Mouse (Mus musculus) liver, embryonic 11.5 days (tissue): ENCODE data around the gene Cfd. TPM values are rescaled to one million over a fixed set of nuclear protein-coding genes. Genes with fewer than 3 reads are reported as not detected.
A peak's percentile ranks its signal among the peaks of the same experiment; 100 is the strongest.
"Not testable (repeated sequence)": the region's sequence is repeated elsewhere in the genome, so short reads cannot be mapped to it uniquely, and the experiment has no call there.

Experiments
- ATAC-seq: fragments of 200-750 bp; cut with Nextera tagmentation; replicated peaks from 2 replicates; pipeline ENCODE4 v1.8.0; 2017; ENCODE audit warnings: moderate number of reproducible peaks, mild to moderate bottlenecking, moderate TSS enrichment, moderate library complexity; ENCODE audit not compliant: low FRiP score
- DNase-seq: peaks from one replicate; pipeline ENCODE4 v3.0.0-alpha.2; 2017; ENCODE audit warnings: low spot score
- H3K27ac ChIP-seq: fragments of 300-500 bp; sonication (generic); 2 replicates; pipeline ENCODE4 v1.5.1; 2014; ENCODE audit warnings: mild to moderate bottlenecking, low read depth, low read length, control low read depth
- H3K27me3 ChIP-seq: fragments of 300-500 bp; sonication (generic); replicated peaks from 2 replicates; pipeline ENCODE4 v1.6.1; 2014; ENCODE audit warnings: low read length, mixed read lengths; ENCODE audit not compliant: control insufficient read depth, insufficient read depth
- H3K36me3 ChIP-seq: fragments of 300-500 bp; sonication (generic); 2 replicates; pipeline ENCODE4 v1.6.1; 2014; ENCODE audit warnings: mild to moderate bottlenecking, low read length, moderate library complexity, mixed read lengths; ENCODE audit not compliant: control insufficient read depth, insufficient read depth
- H3K4me1 ChIP-seq: fragments of 300-500 bp; sonication (generic); replicated peaks from 2 replicates; pipeline ENCODE4 v1.6.1; 2014; ENCODE audit warnings: low read length, mixed read lengths; ENCODE audit not compliant: control insufficient read depth, insufficient read depth
- H3K4me2 ChIP-seq: fragments of 300-500 bp; sonication (generic); 2 replicates; pipeline ENCODE4 v1.6.1; 2014; ENCODE audit warnings: mild to moderate bottlenecking, control low read depth, moderate library complexity
- H3K4me3 ChIP-seq: fragments of 300-500 bp; sonication (generic); 2 replicates; pipeline ENCODE4 v1.5.1; 2014; ENCODE audit warnings: low read depth, low read length, control low read depth
- H3K9ac ChIP-seq: fragments of 300-500 bp; sonication (generic); 2 replicates; pipeline ENCODE4 v1.6.1; 2014; ENCODE audit warnings: low read depth, low read length, control low read depth
- H3K9me3 ChIP-seq: fragments of 300-500 bp; sonication (generic); 2 replicates; pipeline ENCODE4 v1.6.1; 2016; ENCODE audit warnings: low read length, inconsistent platforms, mixed read lengths; ENCODE audit not compliant: control insufficient read depth
- WGBS: fragments of 180-500 bp; shearing (Covaris S2); extraction: QIAGEN DNeasy Blood & Tissue Kit; methylation state at CpG from one replicate; pipeline ENCODE4 v1.1.7; 2014; 5-methylcytosine and 5-hydroxymethylcytosine counted together
- polyA plus RNA-seq: library from polyadenylated mRNA; unstranded; fragments of >200 nt; fragmentation: Nextera tagmentation; extraction: Ambion mirVana; gene quantifications from 2 replicates; pipeline ENCODE4 v1.2.1, GENCODE M21; 2014

The Cfd gene
- polyA plus RNA-seq, 1 experiment from 2014 or later: not detected

- DNase-seq: no peak
- Histone ChIP-seq H3K4me1 (peaks cover 36% of the 10 kb centered on the region), H3K4me2 (peak overlapping the region; percentile 41), H3K9ac (no peak overlapping the region), H3K9me3 (no peaks in the 10 kb centered on the region), H3K36me3 (no peaks in the 10 kb centered on the region), H3K4me3 (no peak overlapping the region), H3K27ac (no peak overlapping the region), H3K27me3 (peaks cover 11% of the 10 kb centered on the region)
- no peak for ATAC-seq
- WGBS: 36% methylated on average over 1 of the region's 1 CpGs
These were observed 13.5 kb upstream of the Cfd start for GRCm38 (mm10) chr10:79877174-79877573.

- Histone ChIP-seq H3K4me1 (peaks cover 42% of the 10 kb centered on the region), H3K27ac (peak overlapping the region; percentile 59), H3K9ac (peak overlapping the region; percentile 7; the same call in 1 of the 2 replicates), H3K27me3 (peaks cover 12% of the 10 kb centered on the region), H3K9me3 (no peaks in the 10 kb centered on the region), H3K36me3 (no peaks in the 10 kb centered on the region), H3K4me2 (peak overlapping the region; percentile 41), H3K4me3 (no peak overlapping the region)
- no peak for DNase-seq
- no peak for ATAC-seq
- 32% methylated on average over 12 of the region's 12 CpGs for WGBS
These were observed 12.9 kb upstream of the Cfd start for GRCm38 (mm10) chr10:79877757-79878156.

- Histone ChIP-seq H3K9me3 (no peaks in the 10 kb centered on the region), H3K27me3 (peaks cover 8% of the 10 kb centered on the region), H3K27ac (no peak overlapping the region), H3K36me3 (no peaks in the 10 kb centered on the region), H3K4me2 (no peak overlapping the region), H3K9ac (no peak overlapping the region), H3K4me1 (peaks cover 42% of the 10 kb centered on the region), H3K4me3 (no peak overlapping the region)
- WGBS: 25% methylated on average over 3 of the region's 3 CpGs
- DNase-seq: no peak
- ATAC-seq: no peak
These were observed 11.1 kb upstream of the Cfd start for GRCm38 (mm10) chr10:79879527-79879926.

- Histone ChIP-seq H3K4me1 (peaks cover 38% of the 10 kb centered on the region), H3K27me3 (peaks cover 6% of the 10 kb centered on the region; the same call in 1 of the 2 replicates), H3K9ac (no peak overlapping the region), H3K9me3 (no peaks in the 10 kb centered on the region), H3K36me3 (no peaks in the 10 kb centered on the region), H3K27ac (no peak overlapping the region), H3K4me3 (peak overlapping the region; percentile 39), H3K4me2 (peak overlapping the region; percentile 56)
- no peak for DNase-seq
- ATAC-seq: 0 out of 2 replicates have a peak, but pooled peaks have one; percentile 24
- 10% methylated on average over 9 of the region's 9 CpGs for WGBS
These were observed 9.9 kb upstream of the Cfd start for GRCm38 (mm10) chr10:79880721-79881120.

GRCm38 (mm10) chr10:79881981-79882380 lies 8.7 kb upstream of the Cfd start:
- Histone ChIP-seq H3K4me1 (peaks cover 34% of the 10 kb centered on the region), H3K9ac (0 out of 2 replicates have a peak overlapping the region, but pooled peaks have one; percentile 34), H3K27ac (no peak overlapping the region), H3K4me2 (peak overlapping the region; percentile 56), H3K4me3 (peak overlapping the region; percentile 39), H3K9me3 (no peaks in the 10 kb centered on the region), H3K27me3 (peaks cover 6% of the 10 kb centered on the region; the same call in 1 of the 2 replicates), H3K36me3 (no peaks in the 10 kb centered on the region)
- DNase-seq: no peak
- ATAC-seq: peak; percentile 44
- WGBS: 5% methylated on average over 22 of the region's 22 CpGs

- peaks cover 6% of the 10 kb centered on the region; the same call in 1 of the 2 replicates for H3K27me3 ChIP-seq
- no peaks in the 10 kb centered on the region for H3K9me3 ChIP-seq
- H3K9ac ChIP-seq: peak overlapping the region; percentile 42; the same call in 1 of the 2 replicates
- peak; percentile 75 for DNase-seq
- H3K36me3 ChIP-seq: no peaks in the 10 kb centered on the region
- no peak overlapping the region for H3K27ac ChIP-seq
- ATAC-seq: peak; percentile 15; the same call in 1 of the 2 replicates
- peak overlapping the region; percentile 11 for H3K4me2 ChIP-seq
- 17% methylated on average over 22 of the region's 22 CpGs for WGBS
- H3K4me3 ChIP-seq: no peak overlapping the region
- peaks cover 29% of the 10 kb centered on the region for H3K4me1 ChIP-seq
These were observed 7.2 kb upstream of the Cfd start for GRCm38 (mm10) chr10:79883297-79884084.

- H3K27ac ChIP-seq: no peak overlapping the region
- H3K27me3 ChIP-seq: peaks cover 6% of the 10 kb centered on the region; the same call in 1 of the 2 replicates
- no peak overlapping the region for H3K4me3 ChIP-seq
- no peak overlapping the region for H3K4me2 ChIP-seq
- no peak overlapping the region for H3K9ac ChIP-seq
- DNase-seq (no peak), ATAC-seq (no peak)
- no peaks in the 10 kb centered on the region for H3K36me3 ChIP-seq
- WGBS: 45% methylated on average over 4 of the region's 4 CpGs
- H3K4me1 ChIP-seq: peaks cover 29% of the 10 kb centered on the region
- H3K9me3 ChIP-seq: no peaks in the 10 kb centered on the region
These were observed 6.2 kb upstream of the Cfd start for GRCm38 (mm10) chr10:79884446-79884845.

GRCm38 (mm10) chr10:79884938-79885337 lies 5.7 kb upstream of the Cfd start:
- H3K9ac ChIP-seq, H3K9me3 ChIP-seq, ATAC-seq, DNase-seq, H3K27me3 ChIP-seq, H3K27ac ChIP-seq, H3K4me2 ChIP-seq, H3K36me3 ChIP-seq, H3K4me3 ChIP-seq: not testable (repeated sequence)
- peaks cover 29% of the 10 kb centered on the region for H3K4me1 ChIP-seq
- 56% methylated on average over 3 of the region's 3 CpGs for WGBS

GRCm38 (mm10) chr10:79886054-79886453 lies 4.6 kb upstream of the Cfd start, which contains the start of gene Elane:
Gene Elane, plus strand, starts transcription at chr10:79886247.
- no peak for DNase-seq
- 71% methylated on average over 6 of the region's 6 CpGs for WGBS
- ATAC-seq: no peak
- Histone ChIP-seq H3K9me3 (no peaks in the 10 kb centered on the region), H3K4me3 (no peak within 1 kb of the TSS), H3K4me2 (no peak within 1 kb of the TSS), H3K36me3 (no peaks in the 10 kb centered on the region), H3K9ac (no peak within 1 kb of the TSS), H3K27me3 (peaks cover 6% of the 10 kb centered on the region; the same call in 1 of the 2 replicates), H3K27ac (no peak within 1 kb of the TSS), H3K4me1 (peaks cover 20% of the 10 kb centered on the region)
